Mouse (Mus musculus) embryo, embryonic 11 days (tissue): ENCODE measurements around the gene Psen2.
A peak's percentile ranks its signal among the peaks of the same experiment; 100 is the strongest.

ENCODE experiments used
- DNase-seq: peaks from one replicate; pipeline ENCODE4 v3.0.0-alpha.2; 2015

Gene Psen2

GRCm38 (mm10) chr1:180247901-180248300 is 15.3 kb downstream of the Psen2 start:
- no peak for DNase-seq

GRCm38 (mm10) chr1:180245741-180246507 is 17.3 kb downstream of the Psen2 start:
- DNase-seq: no peak

GRCm38 (mm10) chr1:180231729-180232128 is 31.5 kb downstream of the Psen2 start:
- DNase-seq: no peak

- peak; percentile 41 for DNase-seq
These were observed 32.7 kb downstream of the Psen2 start for GRCm38 (mm10) chr1:180230580-180230979.

GRCm38 (mm10) chr1:180229906-180230305 is 33.3 kb downstream of the Psen2 start:
- no peak for DNase-seq

- no peak for DNase-seq
These were observed 34.4 kb downstream of the Psen2 start for GRCm38 (mm10) chr1:180228854-180229253.

GRCm38 (mm10) chr1:180226766-180227165 is 36.5 kb downstream of the Psen2 start:
- DNase-seq: no peak

GRCm38 (mm10) chr1:180226221-180226713 is 37.0 kb downstream of the Psen2 start:
- peak; percentile 48 for DNase-seq

GRCm38 (mm10) chr1:180225500-180226220 is 37.6 kb downstream of the Psen2 start:
- DNase-seq: peak; percentile 84

- DNase-seq: no peak
These were observed 41.2 kb downstream of the Psen2 start for GRCm38 (mm10) chr1:180222007-180222406.

GRCm38 (mm10) chr1:180220791-180221542 is 42.3 kb downstream of the Psen2 start:
- no peak for DNase-seq

GRCm38 (mm10) chr1:180216541-180217276 is 46.5 kb downstream of the Psen2 start:
- DNase-seq: no peak

- peak; percentile 78 for DNase-seq
These were observed 48.2 kb downstream of the Psen2 start for GRCm38 (mm10) chr1:180215044-180215443.

- no peak for DNase-seq
These were observed 50.3 kb downstream of the Psen2 start for GRCm38 (mm10) chr1:180212911-180213310.

- DNase-seq: no peak
These were observed 52.4 kb downstream of the Psen2 start for GRCm38 (mm10) chr1:180210781-180211271.

GRCm38 (mm10) chr1:180210031-180210432 is 53.2 kb downstream of the Psen2 start:
- DNase-seq: no peak

- DNase-seq: no peak
These were observed 54.9 kb downstream of the Psen2 start for GRCm38 (mm10) chr1:180208370-180208769.

- no peak for DNase-seq
These were observed 62.5 kb downstream of the Psen2 start for GRCm38 (mm10) chr1:180200722-180201121.

GRCm38 (mm10) chr1:180199715-180200050 is 63.6 kb downstream of the Psen2 start:
- no peak for DNase-seq

GRCm38 (mm10) chr1:180198959-180199714 is 64.1 kb downstream of the Psen2 start, which contains the start of gene Coq8a:
Gene Coq8a, minus strand, starts transcription at chr1:180199602.
- DNase-seq: no peak

GRCm38 (mm10) chr1:180197956-180198355 is 65.3 kb downstream of the Psen2 start:
- no peak for DNase-seq

- DNase-seq: no peak
These were observed 66.7 kb downstream of the Psen2 start for GRCm38 (mm10) chr1:180196508-180196907.
